Mouse (Mus musculus): ENCODE measurements at regions not wholly inside any gene's neighbourhood (a gene's known extent, or its start where the extent isn't known, plus 50 kb on each side); places are given as distances from the start of the nearest gene placed in this dataset.

DNA sequence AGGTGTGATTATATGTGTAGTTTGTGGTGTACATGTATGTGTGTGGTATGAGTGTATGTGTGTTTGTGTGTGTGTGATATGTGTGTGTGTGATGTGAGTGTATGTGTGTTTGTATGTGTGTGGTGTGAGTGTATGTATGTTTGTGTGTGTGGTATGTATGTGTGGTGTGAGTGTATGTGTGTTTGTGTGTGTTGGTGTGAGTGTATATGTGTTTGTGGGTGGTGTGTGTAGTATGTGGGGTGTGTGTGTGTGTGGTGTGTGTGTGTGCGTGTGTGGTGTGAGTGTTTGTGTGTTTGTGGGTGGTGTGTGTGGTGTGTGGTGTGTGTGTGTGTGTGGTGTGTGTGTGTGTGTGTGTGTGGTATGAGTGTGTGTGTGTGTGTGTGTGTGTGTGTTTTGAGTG lies 160.6 kb upstream of the Tmtc1 start:
- TF ChIP-seq CTCF (IDR thresholded peaks at IDR 0.05; ENCODE audit: low read depth) (no peak), EP300 (IDR thresholded peaks at IDR 0.05; ENCODE audit: low read depth) (no peak)
